Mouse (Mus musculus) midbrain, embryonic 12.5 days (tissue): Measurements from ENCODE around the gene Ccdc102a. TPM values are rescaled to one million over a fixed set of nuclear protein-coding genes. Genes with fewer than 3 reads are reported as not detected.

ENCODE experiments used
- ATAC-seq: fragments of 200-750 bp; cut with Nextera tagmentation; 2 replicates; pipeline ENCODE4 v1.8.0; 2017; ENCODE audit warnings: low read depth, moderate TSS enrichment, moderate library complexity; ENCODE audit not compliant: low FRiP score
- H3K27ac ChIP-seq: fragments of 300-500 bp; sonication (generic); replicated peaks from 2 replicates; pipeline ENCODE4 v1.5.1; 2016; ENCODE audit warnings: mild to moderate bottlenecking
- H3K27me3 ChIP-seq: fragments of 300-500 bp; sonication (generic); 2 replicates; pipeline ENCODE4 v1.6.1; 2016; ENCODE audit warnings: mild to moderate bottlenecking
- H3K36me3 ChIP-seq: fragments of 300-500 bp; sonication (generic); 2 replicates; pipeline ENCODE4 v1.6.1; 2016
- H3K4me1 ChIP-seq: fragments of 300-500 bp; sonication (generic); 2 replicates; pipeline ENCODE4 v1.6.1; 2016
- H3K4me2 ChIP-seq: fragments of 300-500 bp; sonication (generic); replicated peaks from 2 replicates; pipeline ENCODE4 v1.6.1; 2016; ENCODE audit warnings: mild to moderate bottlenecking, moderate library complexity
- H3K4me3 ChIP-seq: fragments of 300-500 bp; sonication (generic); 2 replicates; pipeline ENCODE4 v1.5.1; 2016; ENCODE audit warnings: mild to moderate bottlenecking
- H3K9ac ChIP-seq: fragments of 300-500 bp; sonication (generic); replicated peaks from 2 replicates; pipeline ENCODE4 v1.6.1; 2016; ENCODE audit warnings: mild to moderate bottlenecking, moderate library complexity
- H3K9me3 ChIP-seq: fragments of 300-500 bp; sonication (generic); 2 replicates; pipeline ENCODE4 v1.6.1; 2016; ENCODE audit warnings: mild to moderate bottlenecking
- WGBS: fragments of 180-500 bp; shearing (Covaris S2); methylation state at CpG from one replicate; pipeline ENCODE4 v1.1.7; 2016; 5-methylcytosine and 5-hydroxymethylcytosine counted together
- polyA plus RNA-seq: library from polyadenylated mRNA; unstranded; fragments of >200 nt; fragmentation: Nextera tagmentation; extraction: Ambion mirVana; gene quantifications from 2 replicates; pipeline ENCODE4 v1.2.1, GENCODE M21; 2016

The Ccdc102a gene
- polyA plus RNA-seq, 1 experiment from 2014 or later: 18.1 TPM

DNA sequence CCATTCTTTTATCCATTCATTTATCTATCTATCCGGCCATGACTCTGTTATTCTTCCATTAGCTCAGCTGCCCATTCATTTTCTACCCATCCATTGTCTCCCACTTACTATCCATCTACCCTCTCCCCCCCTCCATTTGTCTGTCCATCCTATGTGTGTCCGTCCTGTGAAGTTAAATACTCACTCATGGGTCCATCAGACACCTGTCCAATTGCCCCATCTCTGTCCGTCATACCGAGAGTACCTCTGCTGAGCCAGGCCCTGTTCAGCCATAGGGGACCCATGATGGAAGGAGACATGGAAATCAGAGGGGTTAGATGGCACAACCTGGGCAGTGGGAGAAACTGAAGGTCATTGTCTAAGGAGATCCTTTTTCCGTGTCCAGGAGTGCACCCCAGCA lies 32.6 kb upstream of the Ccdc102a start:
- WGBS: 76% methylated on average over 5 of the region's 5 CpGs
- Histone ChIP-seq H3K9ac (no peak overlapping the region), H3K4me1 (peaks cover 5% of the 10 kb centered on the region), H3K36me3 (no peaks in the 10 kb centered on the region), H3K4me3 (no peak overlapping the region), H3K27me3 (0 out of 2 replicates have a peak, but pooled peaks cover 5% of the 10 kb centered on the region), H3K9me3 (no peaks in the 10 kb centered on the region), H3K4me2 (no peak overlapping the region), H3K27ac (no peak overlapping the region)
- ATAC-seq: no peak

DNA sequence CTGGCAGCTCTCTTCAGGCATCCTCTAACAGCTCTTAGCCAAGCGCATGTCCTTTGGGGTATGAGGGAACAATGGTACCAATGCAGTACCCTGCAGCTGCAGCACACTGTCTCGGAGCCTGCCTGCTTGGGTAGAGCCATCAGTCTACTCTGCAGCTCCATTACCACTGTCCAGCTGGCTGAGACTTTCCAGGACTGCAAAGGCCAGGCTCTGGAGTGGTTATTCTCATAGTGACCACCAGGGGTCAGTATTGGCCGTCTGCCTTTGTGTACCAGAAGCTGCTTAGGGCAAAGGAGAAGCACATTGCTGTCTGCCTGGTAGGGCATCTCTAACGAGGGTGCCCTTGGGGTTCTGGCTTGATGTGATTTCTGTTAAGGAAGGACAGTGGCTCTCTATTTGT lies 32.1 kb upstream of the Ccdc102a start:
- no peak overlapping the region for H3K9ac ChIP-seq
- no peak overlapping the region for H3K27ac ChIP-seq
- WGBS: 20% methylated on average over 4 of the region's 4 CpGs
- no peaks in the 10 kb centered on the region for H3K36me3 ChIP-seq
- no peak overlapping the region for H3K4me3 ChIP-seq
- ATAC-seq: peak; percentile 81
- H3K27me3 ChIP-seq: 0 out of 2 replicates have a peak, but pooled peaks cover 5% of the 10 kb centered on the region
- H3K4me2 ChIP-seq: no peak overlapping the region
- no peaks in the 10 kb centered on the region for H3K9me3 ChIP-seq
- H3K4me1 ChIP-seq: peaks cover 5% of the 10 kb centered on the region

DNA sequence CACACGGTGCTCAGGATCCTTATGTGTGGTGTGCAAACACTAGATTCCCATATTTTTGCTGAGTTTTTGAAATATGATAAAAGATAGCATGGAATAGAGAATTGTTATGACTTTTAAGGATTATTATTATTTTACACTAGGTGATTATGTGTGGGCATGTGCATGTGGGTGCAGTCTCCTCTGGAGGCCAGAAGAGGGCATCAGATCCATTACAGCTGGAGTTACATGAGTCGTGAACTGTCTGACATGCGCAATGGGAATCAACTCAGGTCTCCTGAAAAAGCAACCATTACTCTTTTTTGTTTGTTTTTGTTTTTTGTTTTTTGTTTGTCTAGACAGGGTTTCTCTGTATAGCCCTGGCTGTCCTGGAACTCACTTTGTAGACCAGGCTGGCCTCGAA lies 31.1 kb upstream of the Ccdc102a start:
- ATAC-seq: no peak
- Histone ChIP-seq H3K36me3 (no peaks in the 10 kb centered on the region), H3K4me1 (peaks cover 5% of the 10 kb centered on the region), H3K27me3 (0 out of 2 replicates have a peak, but pooled peaks cover under 1% of the 10 kb centered on the region), H3K27ac (no peak overlapping the region), H3K9me3 (no peaks in the 10 kb centered on the region), H3K4me3 (no peak overlapping the region), H3K9ac (no peak overlapping the region), H3K4me2 (no peak overlapping the region)
- 86% methylated on average over 4 of the region's 4 CpGs for WGBS

DNA sequence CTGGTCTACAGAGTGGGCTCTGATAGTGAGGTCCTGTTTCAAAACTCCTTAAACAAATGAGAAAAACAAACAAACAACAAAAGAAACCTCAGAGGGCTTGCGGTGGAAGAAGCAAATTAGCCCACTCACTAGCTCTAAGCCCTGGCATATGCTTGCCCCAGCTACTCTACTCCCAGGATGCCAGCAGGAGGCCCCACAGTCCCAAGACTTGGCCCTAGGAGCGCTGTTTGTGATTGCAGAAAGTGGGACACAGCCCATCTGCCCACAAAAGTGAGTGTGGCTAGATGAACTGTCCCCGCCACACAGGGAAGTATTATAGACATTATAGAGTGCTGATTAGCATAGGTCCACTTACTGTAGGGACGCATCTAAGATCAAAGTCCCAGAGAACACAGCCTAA lies 30.5 kb upstream of the Ccdc102a start:
- 74% methylated on average over 4 of the region's 4 CpGs for WGBS
- no peak for ATAC-seq
- no peaks in the 10 kb centered on the region for H3K9me3 ChIP-seq

DNA sequence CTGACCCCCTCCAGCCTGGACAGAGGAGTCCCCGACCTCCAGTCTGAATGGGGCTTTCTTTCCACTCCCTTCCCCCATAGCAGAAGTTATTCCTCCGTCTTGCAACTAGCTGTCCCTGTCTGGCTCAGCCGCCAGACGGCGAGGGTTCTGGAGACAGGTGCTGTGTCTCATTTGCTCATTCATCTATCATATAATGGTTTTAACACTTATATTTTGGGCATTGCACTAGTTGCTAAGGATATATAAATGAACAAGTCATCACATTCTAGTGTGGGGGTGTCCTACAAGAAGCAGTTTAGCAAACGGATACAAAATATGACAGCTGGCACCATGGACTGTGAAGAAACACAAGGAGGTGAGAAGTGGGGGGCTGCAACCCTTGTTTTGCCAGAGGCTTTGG lies 27.3 kb upstream of the Ccdc102a start:
- no peak for ATAC-seq
- Histone ChIP-seq H3K9me3 (no peaks in the 10 kb centered on the region), H3K36me3 (no peaks in the 10 kb centered on the region), H3K4me2 (no peak overlapping the region), H3K9ac (no peak overlapping the region), H3K4me1 (peaks cover 5% of the 10 kb centered on the region), H3K27me3 (no peaks in the 10 kb centered on the region), H3K4me3 (no peak overlapping the region), H3K27ac (no peak overlapping the region)
- 58% methylated on average over 6 of the region's 6 CpGs for WGBS

More for the DNA sequence above, 30.5 kb upstream of the Ccdc102a start:
- no peak overlapping the region for H3K4me3 ChIP-seq
- no peaks in the 10 kb centered on the region for H3K36me3 ChIP-seq
- no peaks in the 10 kb centered on the region for H3K27me3 ChIP-seq
- no peak overlapping the region for H3K9ac ChIP-seq
- no peak overlapping the region for H3K4me2 ChIP-seq
- H3K27ac ChIP-seq: no peak overlapping the region
- H3K4me1 ChIP-seq: peaks cover 5% of the 10 kb centered on the region

DNA sequence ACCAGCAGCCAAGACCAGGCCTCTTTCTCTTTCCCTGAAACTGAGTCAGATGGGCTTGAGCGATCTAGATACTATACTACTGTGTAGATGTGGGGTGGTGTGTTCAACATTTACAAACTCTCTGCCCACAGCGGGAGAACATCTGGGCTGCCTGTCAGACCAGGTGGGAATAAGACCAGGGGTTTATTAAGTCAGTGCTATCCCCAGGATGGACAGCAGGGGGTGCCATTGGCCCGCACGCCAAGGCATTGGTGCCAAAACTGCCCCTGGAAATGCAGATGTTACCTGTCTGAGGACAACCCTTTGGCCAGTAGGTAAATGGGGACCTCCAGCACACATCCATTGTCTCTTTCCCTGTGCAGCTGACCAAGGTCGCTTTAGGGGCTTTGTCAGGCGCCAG lies 24.7 kb upstream of the Ccdc102a start:
- H3K4me1 ChIP-seq: peaks cover 5% of the 10 kb centered on the region
- no peak overlapping the region for H3K4me2 ChIP-seq
- H3K9me3 ChIP-seq: no peaks in the 10 kb centered on the region
- H3K36me3 ChIP-seq: no peaks in the 10 kb centered on the region
- no peak for ATAC-seq
- H3K4me3 ChIP-seq: no peak overlapping the region
- H3K27ac ChIP-seq: no peak overlapping the region
- H3K27me3 ChIP-seq: no peaks in the 10 kb centered on the region
- no peak overlapping the region for H3K9ac ChIP-seq
- WGBS: 10% methylated on average over 6 of the region's 6 CpGs

DNA sequence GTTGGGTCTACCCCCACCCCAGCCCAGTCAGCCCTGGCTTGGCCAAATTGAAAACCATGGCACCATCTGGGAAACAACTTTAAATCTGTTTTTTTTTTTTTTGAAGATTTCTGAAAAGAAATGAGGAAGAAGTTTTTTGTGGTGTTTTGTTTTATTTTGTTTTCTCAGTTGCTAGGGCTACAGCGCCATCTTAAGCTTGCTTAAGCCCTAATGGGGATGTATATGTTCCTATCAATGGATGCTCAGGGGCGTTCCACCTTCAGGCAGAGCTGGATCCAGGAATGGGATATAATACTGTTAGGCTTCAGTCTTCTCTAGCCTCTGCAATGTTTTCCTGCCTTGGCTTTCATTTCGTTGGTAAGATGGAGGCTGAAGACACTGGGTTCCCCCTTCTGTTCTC lies 17.3 kb upstream of the Ccdc102a start:
- Histone ChIP-seq H3K4me3 (no peak overlapping the region), H3K9me3 (no peaks in the 10 kb centered on the region), H3K4me2 (no peak overlapping the region), H3K36me3 (no peaks in the 10 kb centered on the region), H3K9ac (no peak overlapping the region), H3K27ac (no peak overlapping the region), H3K27me3 (no peaks in the 10 kb centered on the region; the same call in 1 of the 2 replicates), H3K4me1 (no peaks in the 10 kb centered on the region)
- no peak for ATAC-seq
- WGBS: 86% methylated on average over 3 of the region's 3 CpGs

DNA sequence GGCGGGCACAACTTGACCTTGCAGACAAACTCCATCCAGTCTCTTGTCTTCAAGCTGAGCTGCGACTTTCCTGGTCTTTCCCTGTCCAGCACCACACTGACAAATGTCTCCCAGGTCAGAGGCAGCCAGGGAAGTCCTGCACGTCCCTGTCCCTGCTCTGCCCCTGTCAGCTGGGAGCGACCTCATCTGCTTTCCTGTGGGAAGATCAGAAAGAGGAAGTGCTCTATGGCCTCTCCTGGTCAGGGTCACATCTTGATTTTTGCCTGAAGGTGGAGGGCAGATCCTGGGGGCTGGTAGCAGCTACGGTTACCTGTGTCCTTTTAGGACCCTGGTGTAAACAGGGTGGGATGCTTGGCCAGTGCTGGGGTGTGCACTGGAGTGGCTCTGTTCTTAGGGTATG lies 16.0 kb upstream of the Ccdc102a start:
- Histone ChIP-seq H3K27me3 (no peaks in the 10 kb centered on the region; the same call in 1 of the 2 replicates), H3K9me3 (no peaks in the 10 kb centered on the region), H3K27ac (no peak overlapping the region), H3K4me1 (no peaks in the 10 kb centered on the region), H3K4me3 (no peak overlapping the region), H3K36me3 (no peaks in the 10 kb centered on the region), H3K9ac (no peak overlapping the region), H3K4me2 (no peak overlapping the region)
- 65% methylated on average over 5 of the region's 5 CpGs for WGBS
- no peak for ATAC-seq

DNA sequence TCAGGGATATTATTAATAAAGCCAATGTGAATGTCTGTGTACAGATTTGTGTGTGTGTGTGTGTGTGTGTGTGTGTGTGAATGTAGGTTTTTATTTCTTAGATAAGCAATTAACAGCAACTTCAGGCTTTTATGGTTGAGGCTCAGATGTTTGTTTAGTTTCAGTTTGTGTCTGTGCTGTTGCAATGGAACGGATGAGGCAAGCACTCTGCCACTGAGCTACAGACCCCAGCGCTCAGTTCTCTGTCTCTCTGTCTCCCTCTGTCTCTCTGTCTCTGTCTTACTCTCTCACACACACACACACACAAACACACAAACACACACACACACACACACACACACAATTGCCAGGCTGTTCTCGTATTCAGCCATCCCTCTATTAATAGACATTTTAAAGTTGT lies 10.3 kb upstream of the Ccdc102a start:
- no peaks in the 10 kb centered on the region; the same call in 1 of the 2 replicates for H3K27me3 ChIP-seq
- no peak overlapping the region for H3K9ac ChIP-seq
- no peaks in the 10 kb centered on the region for H3K9me3 ChIP-seq
- 77% methylated on average over 3 of the region's 3 CpGs for WGBS
- H3K27ac ChIP-seq: no peak overlapping the region
- no peak overlapping the region for H3K4me3 ChIP-seq
- H3K4me1 ChIP-seq: no peaks in the 10 kb centered on the region
- ATAC-seq: no peak
- H3K4me2 ChIP-seq: no peak overlapping the region
- no peaks in the 10 kb centered on the region for H3K36me3 ChIP-seq

DNA sequence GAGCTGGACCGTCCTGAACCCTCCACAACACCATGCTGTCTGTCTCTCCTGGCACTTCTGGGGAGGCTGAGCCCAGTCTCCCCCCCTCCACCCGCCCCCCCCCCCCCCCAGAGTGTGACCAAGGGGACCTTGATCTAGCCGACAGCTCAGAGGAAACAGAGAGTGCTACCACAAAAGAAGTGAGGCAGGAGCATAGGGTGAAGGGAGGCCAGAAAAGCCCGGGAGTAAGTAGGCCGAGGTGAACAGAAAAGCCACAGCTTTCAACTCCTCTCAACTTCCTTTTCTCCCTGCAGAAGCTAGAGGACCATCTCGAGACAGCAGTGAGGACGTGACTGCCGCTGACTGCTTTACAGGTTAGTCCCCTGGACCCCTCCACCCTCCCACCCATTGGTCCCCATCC lies 5.5 kb upstream of the Ccdc102a start, which contains the start of gene Adgrg5:
TSS of gene Adgrg5 (plus strand) at position 290 of the 400 bp plus-strand sequence.
- H3K4me1 ChIP-seq: no peaks in the 10 kb centered on the region
- WGBS: 56% methylated on average over 8 of the region's 8 CpGs
- H3K4me2 ChIP-seq: no peak within 1 kb of the TSS
- no peaks in the 10 kb centered on the region for H3K36me3 ChIP-seq
- H3K27me3 ChIP-seq: peaks cover 2% of the 10 kb centered on the region
- no peak for ATAC-seq
- no peak within 1 kb of the TSS for H3K27ac ChIP-seq
- no peak within 1 kb of the TSS for H3K4me3 ChIP-seq
- H3K9me3 ChIP-seq: no peaks in the 10 kb centered on the region
- no peak within 1 kb of the TSS for H3K9ac ChIP-seq

DNA sequence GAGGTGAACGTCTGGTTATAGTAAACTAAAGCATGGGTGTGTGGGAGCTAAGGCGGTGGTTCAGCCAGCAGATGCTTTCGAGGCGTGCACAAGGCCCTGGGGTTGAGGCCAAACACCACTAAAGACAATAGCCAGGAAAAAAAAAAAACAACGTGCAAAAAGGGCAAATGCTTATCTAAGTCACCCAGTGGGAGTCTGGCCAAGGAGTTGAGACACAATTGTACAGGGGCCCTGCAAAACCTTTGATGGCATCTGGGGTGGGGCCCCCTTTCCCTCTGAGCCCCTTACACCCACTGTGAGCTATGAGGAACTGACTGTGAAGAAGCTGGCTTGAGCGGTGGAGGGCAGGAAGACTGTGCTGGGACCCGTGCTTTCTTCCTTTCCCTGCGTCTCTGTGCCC lies 4.7 kb upstream of the Ccdc102a start:
- no peaks in the 10 kb centered on the region for H3K9me3 ChIP-seq
- H3K36me3 ChIP-seq: no peaks in the 10 kb centered on the region
- H3K27ac ChIP-seq: no peak overlapping the region
- H3K4me2 ChIP-seq: no peak overlapping the region
- no peak overlapping the region for H3K4me3 ChIP-seq
- peaks cover 4% of the 10 kb centered on the region; the same call in 1 of the 2 replicates for H3K4me1 ChIP-seq
- 30% methylated on average over 8 of the region's 8 CpGs for WGBS
- ATAC-seq: no peak
- H3K27me3 ChIP-seq: peaks cover 10% of the 10 kb centered on the region
- no peak overlapping the region for H3K9ac ChIP-seq

DNA sequence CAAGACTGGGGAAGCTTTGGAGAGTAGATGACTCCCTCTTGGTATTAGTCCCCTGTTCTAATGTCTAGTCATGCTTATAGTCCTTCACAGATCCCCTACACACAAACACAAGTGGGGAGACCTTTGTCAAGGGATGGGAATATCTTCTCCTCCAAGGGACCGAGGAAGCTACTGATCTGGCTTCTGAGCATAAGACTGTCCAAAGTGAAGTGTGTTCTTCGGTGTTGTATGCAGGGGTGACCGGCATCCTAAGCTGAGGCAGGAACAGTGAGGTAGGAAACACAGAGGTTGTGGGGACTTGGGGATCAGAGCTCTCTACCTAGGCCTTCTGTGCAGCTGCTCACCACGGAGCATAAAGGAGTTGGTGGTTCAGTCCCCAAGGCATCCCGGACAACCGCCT lies 4.3 kb upstream of the Ccdc102a start:
- no peak overlapping the region for H3K9ac ChIP-seq
- WGBS: 68% methylated on average over 6 of the region's 6 CpGs
- no peak overlapping the region for H3K4me2 ChIP-seq
- no peak overlapping the region for H3K27ac ChIP-seq
- H3K4me1 ChIP-seq: peaks cover 7% of the 10 kb centered on the region; the same call in 1 of the 2 replicates
- no peak overlapping the region for H3K4me3 ChIP-seq
- ATAC-seq: no peak
- no peaks in the 10 kb centered on the region for H3K9me3 ChIP-seq
- peaks cover 13% of the 10 kb centered on the region for H3K27me3 ChIP-seq
- H3K36me3 ChIP-seq: no peaks in the 10 kb centered on the region

DNA sequence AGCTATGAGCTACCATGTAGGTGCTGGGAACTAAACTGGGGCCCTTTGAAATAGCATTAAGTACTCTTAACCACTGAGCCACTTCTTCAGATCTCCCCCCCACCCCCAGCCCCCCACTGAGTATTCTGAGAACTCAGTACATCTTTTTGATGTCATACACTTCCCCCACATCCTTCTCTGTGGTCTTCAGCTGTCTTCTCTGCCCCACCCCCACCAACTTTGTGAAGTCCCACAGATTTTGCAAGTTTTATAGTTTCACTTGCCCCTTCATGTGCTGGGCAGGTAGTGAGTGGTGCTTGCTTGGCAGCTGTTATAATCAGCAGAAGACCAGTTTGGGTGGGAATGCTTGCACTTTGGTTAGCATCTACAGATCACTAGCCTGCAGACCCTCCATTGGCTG lies 1.4 kb upstream of the Ccdc102a start:
- H3K9ac ChIP-seq: no peak overlapping the region
- H3K9me3 ChIP-seq: no peaks in the 10 kb centered on the region
- no peak overlapping the region for H3K4me3 ChIP-seq
- no peaks in the 10 kb centered on the region for H3K36me3 ChIP-seq
- H3K4me2 ChIP-seq: no peak overlapping the region
- H3K4me1 ChIP-seq: peaks cover 23% of the 10 kb centered on the region
- peaks cover 35% of the 10 kb centered on the region for H3K27me3 ChIP-seq
- ATAC-seq: no peak
- no peak overlapping the region for H3K27ac ChIP-seq
